ENCODE assay signal across 18 mouse cellular contexts in the genomic region with DNA sequence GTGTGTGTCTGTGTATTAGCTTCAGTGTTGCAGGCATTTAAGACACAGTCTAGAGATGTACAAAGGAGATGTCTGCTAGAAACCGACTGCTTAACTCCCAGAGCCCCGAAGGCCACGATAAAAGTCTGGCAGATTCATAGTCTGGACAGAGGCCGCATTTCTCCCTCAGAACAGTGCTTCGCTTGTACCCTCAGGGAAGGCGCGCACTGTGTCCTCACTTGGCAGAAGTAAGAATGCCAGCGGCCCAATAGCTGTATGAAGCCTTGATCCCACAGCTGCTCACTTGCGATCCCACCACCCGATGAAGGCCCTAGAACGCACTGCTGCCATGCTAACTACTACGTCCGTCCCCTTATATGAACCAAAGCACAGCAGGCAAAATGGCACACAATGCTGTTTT. TPM values are rescaled to one million over a fixed set of nuclear protein-coding genes. Genes with fewer than 3 reads are reported as not detected.
DNase-seq lines count a peak whose midpoint lies in the region; ATAC-seq lines count a peak whose summit lies in the region.
"Had no signal": no experiment of that assay in that cellular context is flagged by ENCODE, and none has a peak within 500 bp of the region (broad histone marks: within the 10 kb centered on the region; RNA-seq: fewer than 3 reads in every experiment).

No protein-coding gene starts in this region.

- peak; percentile 70 for ATAC-seq in frontal cortex, adult (ENCODE audit: low TSS enrichment)
- ATAC-seq: activated CD4-positive, CD25-positive, alpha-beta regulatory T cell, adult 4 months; forebrain, embryonic 14.5 days; forebrain, postnatal 0 days; intestine, postnatal 0 days had no signal

- peak; percentile 9 for DNase-seq in adrenal gland, postnatal 10 days
- no peak for DNase-seq in adrenal gland, postnatal 14 days
- no peak for DNase-seq in frontal cortex, postnatal 10 days (ENCODE audit: low spot score in 2 of 2)
- DNase-seq in layer of hippocampus, adult 11-12 months (ENCODE audit: low spot score), result peak; percentile 28
- no peak for DNase-seq in layer of hippocampus, postnatal 25 days (ENCODE audit: extremely low spot score in 1 of 2, low spot score in 1 of 2)
- peak; percentile 49 to 53 for DNase-seq in right cerebral cortex, postnatal 10 days (ENCODE audit: low spot score in 2 of 2)
- no peak for DNase-seq in right cerebral cortex, postnatal 36 days (ENCODE audit: low spot score in 2 of 2)
- DNase-seq: adrenal gland, adult 8-10 months; cerebellum, adult 18-20 months; cerebellum, adult 9-11 months; forebrain, postnatal 0 days; gastrocnemius, postnatal 10 days; gastrocnemius, postnatal 36 days; heart, postnatal 36 days had no signal

RNA-seq across cellular contexts. Expression of a gene that starts 16.6 kb away (rescaled TPM):
- total RNA-seq in adrenal gland, postnatal 10 days (2021), result 10 to 100 TPM; 15.7 to 17.9 TPM
- total RNA-seq in adrenal gland, postnatal 14 days (2021), result 14.8 and 19.2 TPM in 2 replicates
- total RNA-seq in layer of hippocampus, postnatal 25 days (2021), result 10 to 100 TPM; 42.3 to 50.7 TPM

Comparison
In these comparisons a context has a peak if more than half of its experiments do, and no peak if none do; other contexts are left out.
1. DNase-seq: peak in adrenal gland, postnatal 10 days (single experiment), layer of hippocampus, adult 11-12 months (single experiment) and right cerebral cortex, postnatal 10 days (2 of 2); none in adrenal gland, postnatal 14 days (single experiment), frontal cortex, postnatal 10 days (0 of 2), layer of hippocampus, postnatal 25 days (0 of 2) and right cerebral cortex, postnatal 36 days (0 of 2).